Mouse (Mus musculus) kidney, adult 2 months (tissue): Measurements from ENCODE around the gene Gm49711.

Experiments
- CTCF ChIP-seq: fragments of 200-500 bp; conservative IDR thresholded peaks from 2 replicates; pipeline ENCODE4 v1.5.1; 2011; ENCODE audit warnings: low read depth, mild to moderate bottlenecking, control low read depth, low read length, moderate library complexity, mixed read lengths; ENCODE audit not compliant: insufficient read depth, insufficient read length
- POLR2A ChIP-seq: fragments of 200-500 bp; IDR thresholded peaks from one replicate; pipeline ENCODE4 v1.6.1; 2011; ENCODE audit warnings: low read depth, low read length, control low read depth

GRCm38 (mm10) chr16:92107346-92107745, 49.2 kb downstream of the Gm49711 start:
- TF ChIP-seq CTCF, result no peak
- TF ChIP-seq POLR2A, result no peak
